25 mouse cellular contexts compared by ENCODE assay signal in the genomic region with DNA sequence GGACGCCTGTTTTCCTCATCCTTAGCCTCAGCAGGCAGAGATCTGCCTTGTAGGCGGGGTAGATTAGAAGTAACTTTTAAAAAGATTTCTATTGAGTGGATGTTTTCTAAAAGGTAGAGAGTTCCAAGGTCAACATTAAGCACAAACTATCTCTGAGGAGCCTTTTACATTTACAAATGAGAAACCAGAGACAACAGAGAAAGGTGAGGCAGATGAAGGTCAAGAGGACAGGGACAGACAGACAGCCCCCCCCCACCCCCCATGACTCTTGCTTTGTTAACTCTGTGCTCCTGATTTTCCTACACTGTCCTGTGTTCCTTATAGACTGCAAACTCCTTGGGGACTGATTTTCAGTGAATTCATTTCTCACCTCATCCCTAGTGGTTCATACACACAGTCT.
"Had no signal": no experiment of that assay in that cellular context is flagged by ENCODE, and none has a peak within 500 bp of the region (broad histone marks: within the 10 kb centered on the region; RNA-seq: fewer than 3 reads in every experiment).

No protein-coding gene starts in this region.

- DNase-seq: gastrocnemius, adult 2 months; gastrocnemius, postnatal 10 days; gastrocnemius, postnatal 25 days; heart, adult 18-20 months; heart, postnatal 10 days; heart, postnatal 4 days; kidney, adult 18-20 months; kidney, adult 8-10 months; kidney, postnatal 10 days; kidney, postnatal 25 days; kidney, postnatal 4 days; liver had no signal

- H3K36me3 ChIP-seq: heart, embryonic 12.5 days; hindbrain, embryonic 10.5 days; hindbrain, embryonic 12.5 days; intestine, embryonic 15.5 days; limb, embryonic 10.5 days; limb, embryonic 12.5 days had no signal

- H3K4me3 ChIP-seq: gastrocnemius, adult 2 months; heart, embryonic 12.5 days; hindbrain, embryonic 10.5 days; hindbrain, embryonic 12.5 days; intestine, embryonic 15.5 days; layer of hippocampus, adult 2 months; left cerebral cortex, adult 2 months; limb, embryonic 10.5 days; limb, embryonic 12.5 days had no signal

- H3K9me3 ChIP-seq: heart, embryonic 12.5 days; hindbrain, embryonic 10.5 days; hindbrain, embryonic 12.5 days; intestine, embryonic 15.5 days; limb, embryonic 10.5 days; limb, embryonic 12.5 days had no signal

- H3K9ac ChIP-seq: heart, embryonic 12.5 days; hindbrain, embryonic 12.5 days; hindbrain, embryonic 14.5 days; intestine, embryonic 15.5 days; limb, embryonic 12.5 days; liver, embryonic 14.5 days had no signal

- H3K4me1 ChIP-seq: heart, embryonic 12.5 days; hindbrain, embryonic 10.5 days; hindbrain, embryonic 12.5 days; intestine, embryonic 15.5 days had no signal

- H3K27ac ChIP-seq: hindbrain, embryonic 10.5 days; hindbrain, embryonic 12.5 days; hindbrain, embryonic 14.5 days; intestine, embryonic 15.5 days; layer of hippocampus, adult 2 months; left cerebral cortex, adult 2 months; limb, embryonic 10.5 days; limb, embryonic 12.5 days; liver, embryonic 14.5 days had no signal

- ATAC-seq: hindbrain, embryonic 16.5 days; inflammation-experienced regulatory T-cells, adult 6 months; intestine, embryonic 15.5 days; intestine, postnatal 0 days had no signal

- H3K27me3 ChIP-seq: heart, embryonic 12.5 days; hindbrain, embryonic 12.5 days; intestine, embryonic 15.5 days; limb, embryonic 12.5 days had no signal
